Mouse (Mus musculus): Measurements from ENCODE around the gene Safb2.

GRCm38 (mm10) chr17:56592553-56592952 lies 8.2 kb upstream of the Safb2 start:
- TF ChIP-seq CTCF (conservative IDR thresholded peaks at IDR 0.05; ENCODE audit: low read length) (no peak), POU5F1 (IDR thresholded peaks at IDR 0.05; ENCODE audit: borderline replicate concordance, low read length) (no peak)
